Mouse (Mus musculus): ENCODE data around the gene Khdc4. TPM values are rescaled to one million over a fixed set of nuclear protein-coding genes. Genes with fewer than 3 reads are reported as not detected.
"Not testable (repeated sequence)": the region's sequence is repeated elsewhere in the genome, so short reads cannot be mapped to it uniquely, and the experiment has no call there.

The Khdc4 gene
- total RNA-seq, 2 experiments from 2014 or later, result 19.9 to 25.0 TPM

DNA sequence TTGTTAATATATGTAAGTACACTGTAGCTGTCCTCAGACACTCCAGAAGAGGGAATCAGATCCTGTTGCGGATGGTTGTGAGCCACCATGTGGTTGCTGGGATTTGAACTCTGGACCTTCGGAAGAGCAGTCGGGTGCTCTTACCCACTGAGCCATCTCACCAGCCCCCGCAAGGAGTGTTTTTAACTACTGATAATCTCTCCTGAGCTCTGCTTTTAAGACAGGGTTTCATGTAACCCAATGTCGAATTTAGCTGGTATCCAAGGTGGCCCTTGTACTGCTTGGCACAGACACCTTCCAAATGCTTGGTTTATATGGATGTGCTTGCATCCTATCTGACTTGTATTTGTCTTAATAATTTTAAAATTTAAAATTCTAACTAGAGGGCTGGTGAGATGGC is 30.1 kb downstream of the Khdc4 start:
- ATAC-seq (replicated peaks; ENCODE audit: low FRiP score, poor library complexity, severe bottlenecking), result not testable (repeated sequence)

DNA sequence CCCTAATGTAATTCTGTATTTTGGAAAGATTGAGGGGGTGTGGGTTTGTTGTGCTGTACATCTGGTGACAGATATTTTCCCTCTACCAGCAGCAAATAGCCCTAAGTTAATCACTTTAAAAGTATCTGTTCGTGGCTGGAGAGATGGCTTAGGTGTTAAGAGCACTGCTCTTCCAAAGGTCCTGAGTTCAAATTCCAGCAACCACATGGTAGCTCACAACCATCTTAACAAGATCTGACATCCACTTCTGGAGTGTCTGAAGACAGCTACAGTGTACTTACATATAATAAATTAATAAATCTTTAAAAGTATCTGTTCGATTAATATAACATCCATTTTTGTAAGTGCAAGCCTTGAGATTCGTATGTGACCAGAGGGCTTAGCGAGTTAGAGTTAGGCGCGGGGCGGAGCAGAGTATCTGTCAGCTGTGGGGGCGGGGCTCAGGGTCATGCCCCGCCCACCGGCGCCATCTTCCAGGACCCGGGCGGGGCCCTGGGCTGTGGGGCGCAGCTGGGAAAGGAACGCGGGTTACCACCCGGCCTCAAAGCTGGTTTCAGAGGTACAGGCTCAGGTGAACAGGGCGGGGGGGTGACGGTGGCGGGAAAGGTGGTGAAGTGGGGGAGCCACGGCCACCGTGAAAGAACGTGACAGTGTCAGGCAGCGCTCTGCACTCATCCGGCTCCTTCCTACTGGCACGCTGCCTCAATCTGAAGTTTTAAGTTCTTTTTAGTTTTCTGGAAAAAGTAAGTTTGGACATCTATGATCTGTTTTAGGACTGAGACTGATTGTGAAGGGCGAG is 31.0 kb downstream of the Khdc4 start, which contains the start of gene Rit1:
Rit1 (plus strand) TSS at position 440 of the 799 bp plus-strand sequence.
- peak; percentile 92 for ATAC-seq (replicated peaks; ENCODE audit: low FRiP score, poor library complexity, severe bottlenecking)

DNA sequence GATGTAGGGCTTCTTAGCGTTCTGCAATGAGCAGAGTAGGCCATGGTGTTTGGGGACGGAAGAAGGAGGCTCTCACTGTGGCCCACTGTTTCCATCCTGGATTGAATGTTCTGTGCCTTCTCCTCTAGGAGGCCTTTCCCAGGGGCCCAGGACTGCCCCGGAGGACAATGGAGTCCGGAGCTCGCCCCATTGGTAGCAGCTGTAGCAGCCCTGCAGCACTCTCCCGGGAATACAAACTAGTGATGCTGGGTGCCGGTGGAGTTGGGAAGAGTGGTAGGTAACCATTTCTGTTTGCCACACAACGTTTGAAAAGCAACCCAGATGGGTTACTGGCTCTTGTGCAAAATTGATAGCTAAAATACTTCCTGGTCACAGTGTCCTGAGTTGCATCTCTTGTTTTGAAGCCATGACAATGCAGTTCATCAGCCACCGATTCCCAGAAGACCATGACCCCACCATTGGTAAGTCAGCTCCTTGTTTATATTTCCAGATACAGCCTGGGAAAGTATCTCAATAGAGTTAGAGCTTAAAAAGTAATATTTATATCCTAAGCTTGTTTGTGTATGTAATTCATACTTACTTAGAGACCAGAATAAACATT is 31.7 kb downstream of the Khdc4 start:
- ATAC-seq (replicated peaks; ENCODE audit: low FRiP score, poor library complexity, severe bottlenecking), result peak; percentile 42

DNA sequence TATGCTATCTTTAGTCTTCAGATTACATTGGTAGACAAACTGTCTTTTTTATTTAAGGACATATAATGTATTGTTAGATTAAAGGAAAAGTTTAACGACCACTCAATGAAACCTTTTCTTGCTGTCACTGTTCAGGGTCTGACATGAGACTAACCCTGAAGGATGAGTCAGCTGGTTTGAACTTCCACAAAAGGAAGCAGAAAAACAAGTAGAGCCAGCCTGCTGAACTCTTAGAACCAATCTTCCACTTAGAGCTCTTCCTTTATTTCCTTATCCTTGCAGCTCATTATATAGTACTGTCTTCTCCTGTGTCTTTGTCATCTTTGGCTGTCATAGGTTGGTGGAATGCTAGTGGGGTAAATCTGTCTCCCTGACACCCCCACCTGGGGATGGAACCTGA is 32.2 kb downstream of the Khdc4 start:
- ATAC-seq (replicated peaks; ENCODE audit: low FRiP score, poor library complexity, severe bottlenecking), result peak; percentile 71

DNA sequence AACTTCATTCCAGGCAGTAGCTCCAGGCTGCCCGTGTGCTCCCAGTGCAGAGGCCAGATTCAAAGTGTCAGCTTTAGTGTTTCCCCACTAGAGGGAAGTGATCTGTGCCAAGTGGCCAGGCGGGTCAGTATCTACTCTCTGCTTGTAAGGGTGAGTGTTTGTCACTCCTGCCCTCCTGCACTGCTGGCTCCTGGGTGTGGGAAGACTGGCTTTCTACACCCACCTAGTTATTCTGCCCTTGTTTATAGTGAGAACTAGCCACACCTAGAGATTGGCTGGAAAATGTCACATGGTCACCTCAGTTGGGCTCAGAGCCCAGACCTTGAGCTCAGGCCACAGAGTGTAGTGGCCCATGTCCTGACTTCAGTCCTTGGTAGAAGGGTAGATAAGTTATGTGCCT is 33.5 kb downstream of the Khdc4 start:
- peak; percentile 57; the same call in 1 of the 2 replicates for ATAC-seq (replicated peaks; ENCODE audit: low FRiP score, poor library complexity, severe bottlenecking)

DNA sequence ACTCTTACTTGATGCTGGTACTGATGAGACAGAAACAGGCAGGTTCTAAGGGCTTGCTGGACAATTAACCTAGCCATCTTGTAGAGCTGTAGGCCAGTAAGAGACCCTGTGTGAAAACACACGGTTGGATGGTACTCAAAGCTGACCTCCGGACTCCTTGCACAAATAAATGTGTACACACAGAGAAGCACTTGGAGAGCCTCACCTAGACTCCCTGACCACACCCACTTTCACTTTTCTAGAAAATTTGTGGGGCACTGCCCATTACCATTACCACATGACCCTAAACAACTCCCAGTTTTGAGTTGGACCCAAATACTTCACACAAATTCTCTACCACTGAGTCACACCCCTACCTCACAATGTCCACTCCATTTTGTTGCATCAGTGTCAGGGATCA is 51.0 kb downstream of the Khdc4 start:
- no peak for ATAC-seq (replicated peaks; ENCODE audit: low FRiP score, poor library complexity, severe bottlenecking)

DNA sequence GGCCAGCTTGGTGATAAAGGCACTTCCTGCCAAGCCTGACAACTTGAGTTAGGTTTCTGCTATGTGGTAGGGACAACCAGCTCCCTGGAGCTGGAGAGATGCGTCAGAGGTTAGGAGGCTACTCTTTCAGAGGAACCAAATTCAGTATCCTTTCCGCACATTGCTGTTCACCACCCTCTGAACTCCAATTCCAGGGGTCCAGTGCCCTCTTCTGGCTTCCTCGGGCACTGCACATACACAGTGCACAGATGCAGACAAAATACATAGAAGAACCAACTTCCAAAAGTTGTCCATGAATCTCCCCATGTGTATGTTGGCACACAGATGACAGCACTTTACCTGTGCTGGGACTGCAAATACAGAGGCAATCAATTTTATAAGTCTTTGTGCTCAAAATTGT is 53.0 kb downstream of the Khdc4 start:
- ATAC-seq (replicated peaks; ENCODE audit: low FRiP score, poor library complexity, severe bottlenecking), result peak; percentile 85

DNA sequence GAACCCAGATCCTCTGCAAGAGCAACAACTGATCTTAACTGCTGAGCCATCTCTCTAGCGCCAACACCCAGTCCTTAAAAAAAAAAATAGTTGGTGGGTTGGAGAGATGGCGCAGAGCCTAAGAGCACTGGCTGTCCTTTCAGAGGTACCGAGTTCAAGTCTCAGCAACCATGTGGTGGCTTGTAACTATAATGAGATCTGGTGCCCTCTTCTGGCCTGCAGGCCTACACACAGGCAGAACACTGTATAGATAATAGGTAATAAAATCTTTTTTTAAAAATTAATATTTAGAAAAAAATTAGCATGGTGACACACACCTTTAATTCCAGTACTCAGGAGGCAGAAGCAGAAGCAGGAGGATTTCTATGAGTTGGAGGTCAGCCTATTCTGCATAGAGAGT is 54.5 kb downstream of the Khdc4 start:
- no peak for ATAC-seq (replicated peaks; ENCODE audit: low FRiP score, poor library complexity, severe bottlenecking)

DNA sequence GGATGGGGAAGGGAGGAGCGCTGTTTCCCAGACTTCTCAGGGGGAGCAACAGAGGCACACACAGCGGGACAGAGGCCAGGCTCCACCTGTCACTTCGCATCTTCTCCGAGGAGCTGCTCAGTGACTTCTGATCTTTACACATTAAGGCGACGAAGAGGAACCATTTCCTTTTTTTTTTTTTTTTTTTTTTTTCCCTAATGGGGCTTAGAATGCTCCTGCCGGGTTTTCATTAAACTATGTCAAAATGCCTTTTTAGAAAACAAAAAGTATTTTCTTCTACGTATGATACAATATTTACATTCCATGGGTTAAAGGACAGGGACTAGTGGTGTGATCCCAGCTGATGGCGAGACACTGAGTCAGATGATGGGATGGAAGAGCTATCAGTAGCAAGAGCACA is 59.9 kb downstream of the Khdc4 start:
- ATAC-seq (replicated peaks; ENCODE audit: low FRiP score, poor library complexity, severe bottlenecking), result no peak

DNA sequence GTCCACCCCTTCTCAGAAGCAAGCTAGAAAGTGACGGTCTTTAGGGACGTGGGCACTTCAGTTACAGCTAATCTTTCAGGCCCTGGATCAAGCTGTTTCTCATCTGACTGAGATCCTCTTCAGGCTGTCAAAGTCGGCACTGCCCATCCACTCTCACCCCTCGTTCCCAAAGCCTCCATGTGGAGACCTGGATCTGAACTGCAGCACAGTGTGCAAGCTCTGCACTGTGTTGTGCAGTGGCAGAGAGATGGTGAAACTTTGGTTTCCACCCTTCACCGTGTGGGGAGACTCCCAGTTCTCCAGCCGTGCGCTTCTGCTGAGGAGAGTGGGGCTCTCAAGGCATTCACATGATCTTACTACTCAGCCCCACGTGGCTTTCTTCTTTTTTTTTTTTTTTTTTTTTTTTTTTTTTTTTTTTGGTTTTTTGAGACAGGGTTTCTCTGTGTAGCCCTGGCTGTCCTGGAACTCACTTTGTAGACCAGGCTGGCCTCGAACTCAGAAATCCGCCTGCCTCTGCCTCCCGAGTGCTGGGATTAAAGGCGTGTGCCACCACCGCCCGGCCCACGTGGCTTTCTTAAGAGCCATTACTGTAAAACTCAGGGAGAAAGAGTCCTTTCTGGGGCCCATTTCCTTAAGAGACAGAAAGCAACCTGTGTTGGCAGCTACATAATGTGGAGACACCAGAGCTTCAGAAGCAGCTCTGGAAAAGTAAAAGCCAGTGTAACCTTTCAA is 60.7 kb downstream of the Khdc4 start:
- no peak for ATAC-seq (replicated peaks; ENCODE audit: low FRiP score, poor library complexity, severe bottlenecking)

DNA sequence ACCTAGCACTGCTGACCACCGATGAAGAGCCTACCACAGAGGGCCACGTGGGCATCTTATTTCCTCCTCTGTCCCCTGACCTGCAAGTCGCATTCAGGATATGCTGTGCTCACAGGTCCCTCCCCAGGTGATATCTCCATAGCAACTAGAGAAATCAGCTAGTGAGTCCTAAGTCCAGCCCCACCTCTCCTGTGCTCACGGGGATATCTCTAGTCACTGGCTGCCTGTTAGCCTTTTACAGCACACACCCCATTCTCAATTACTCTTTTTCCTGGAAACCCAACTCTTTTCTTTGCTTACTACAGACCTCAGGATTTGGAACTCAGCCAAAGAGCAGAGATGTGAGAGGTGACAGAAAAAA is 61.2 kb downstream of the Khdc4 start:
- no peak for ATAC-seq (replicated peaks; ENCODE audit: low FRiP score, poor library complexity, severe bottlenecking)

DNA sequence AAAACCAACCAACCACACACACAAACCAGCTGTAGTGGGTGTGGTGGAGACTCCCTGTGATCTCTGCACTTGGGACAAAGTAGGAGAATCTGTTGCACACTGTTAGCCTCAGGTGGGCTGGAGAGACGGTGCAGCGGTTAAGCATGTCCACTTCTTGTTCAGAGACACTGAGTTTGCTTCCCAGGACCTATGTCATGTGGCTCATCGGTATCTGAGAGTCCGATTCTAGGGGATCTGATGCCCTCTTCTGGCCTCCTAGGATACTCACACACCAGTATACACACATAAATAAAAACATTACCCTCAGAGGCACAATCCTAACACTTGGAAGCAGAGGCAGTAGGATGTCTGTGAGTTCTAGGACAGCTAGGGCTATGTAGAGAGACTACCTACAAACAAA is 68.7 kb downstream of the Khdc4 start:
- ATAC-seq (replicated peaks; ENCODE audit: low FRiP score, poor library complexity, severe bottlenecking), result no peak

DNA sequence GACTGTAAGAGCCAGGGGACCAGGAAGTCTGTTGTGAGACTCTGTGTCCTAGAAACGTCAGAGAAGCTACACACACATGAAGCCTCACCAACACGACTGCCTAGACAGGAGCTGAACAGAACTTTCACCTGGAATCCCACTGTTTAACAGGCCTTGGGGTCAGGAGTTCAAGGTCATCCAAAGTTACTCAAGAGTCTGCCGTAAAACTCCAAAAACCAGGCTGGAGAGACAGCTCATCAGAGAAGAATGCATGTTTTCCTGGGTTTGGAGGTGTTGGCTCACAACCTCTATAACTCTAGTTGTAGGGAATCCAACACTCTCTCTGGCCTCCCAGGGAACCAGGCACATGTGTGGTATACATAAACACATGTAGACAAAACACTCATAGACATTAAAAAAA is 69.9 kb downstream of the Khdc4 start:
- ATAC-seq (replicated peaks; ENCODE audit: low FRiP score, poor library complexity, severe bottlenecking), result no peak

DNA sequence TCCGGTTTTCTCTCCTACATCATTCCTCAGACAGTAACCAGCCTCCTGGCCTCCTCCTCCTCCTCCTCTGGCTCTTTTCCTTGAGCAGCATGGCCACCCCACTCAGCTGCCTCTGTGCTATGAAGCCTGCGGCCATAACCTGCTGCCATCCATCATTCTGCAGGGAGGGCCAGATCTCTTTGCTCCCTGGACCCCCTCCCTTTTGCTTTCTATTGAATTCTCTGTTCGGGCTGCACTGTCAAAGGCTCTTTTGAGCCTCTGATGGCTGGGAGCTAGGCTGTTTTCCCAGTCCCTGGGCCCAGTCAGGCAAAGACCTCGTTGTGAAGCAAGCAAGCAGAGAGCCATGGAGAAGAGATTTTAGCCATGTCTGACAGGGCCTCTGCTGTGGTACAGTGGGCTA is 70.7 kb downstream of the Khdc4 start:
- ATAC-seq (replicated peaks; ENCODE audit: low FRiP score, poor library complexity, severe bottlenecking), result no peak

DNA sequence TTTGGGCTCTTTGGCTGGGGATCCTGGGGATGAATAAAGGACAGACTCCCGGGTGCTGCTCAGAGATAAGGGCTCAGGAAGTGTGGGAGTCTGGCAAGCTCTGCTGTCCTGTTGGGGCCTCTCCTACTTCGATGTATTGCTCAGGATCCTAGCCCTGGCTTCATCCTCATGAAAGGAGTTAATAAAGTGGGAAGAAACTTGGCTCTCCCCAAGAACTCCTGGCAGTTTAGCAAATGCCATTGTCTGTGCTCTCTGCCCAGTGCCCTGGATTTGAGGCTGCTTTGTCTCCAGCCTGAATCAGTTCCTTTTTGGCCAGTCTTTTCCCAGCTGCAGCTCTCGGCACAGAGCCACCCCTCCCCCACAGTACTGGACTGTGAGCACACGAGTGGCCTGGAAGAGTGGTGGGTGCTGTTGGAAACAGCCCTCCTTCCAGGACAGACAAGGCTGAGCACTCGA is 72.5 kb downstream of the Khdc4 start:
- ATAC-seq (replicated peaks; ENCODE audit: low FRiP score, poor library complexity, severe bottlenecking), result no peak

DNA sequence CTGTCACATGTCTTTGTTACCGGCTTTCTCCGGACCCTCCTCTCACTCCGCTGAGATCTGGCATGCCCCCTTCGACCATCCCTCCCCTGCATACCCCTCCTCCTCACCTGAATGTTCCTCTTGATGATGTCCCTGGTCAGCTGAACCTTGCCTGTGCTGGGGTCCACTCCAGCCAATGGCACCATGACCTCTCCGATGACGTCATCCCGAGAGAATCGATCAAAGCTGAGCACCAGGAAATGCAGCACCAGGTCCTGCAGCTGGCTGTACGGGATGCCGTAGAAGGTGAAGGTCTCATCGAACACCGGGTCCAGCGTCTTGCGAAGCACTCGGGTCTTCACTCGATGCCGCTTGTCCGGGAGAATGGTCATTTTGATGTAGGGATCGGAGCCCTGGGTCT is 76.0 kb downstream of the Khdc4 start:
- ATAC-seq (replicated peaks; ENCODE audit: low FRiP score, poor library complexity, severe bottlenecking), result no peak

DNA sequence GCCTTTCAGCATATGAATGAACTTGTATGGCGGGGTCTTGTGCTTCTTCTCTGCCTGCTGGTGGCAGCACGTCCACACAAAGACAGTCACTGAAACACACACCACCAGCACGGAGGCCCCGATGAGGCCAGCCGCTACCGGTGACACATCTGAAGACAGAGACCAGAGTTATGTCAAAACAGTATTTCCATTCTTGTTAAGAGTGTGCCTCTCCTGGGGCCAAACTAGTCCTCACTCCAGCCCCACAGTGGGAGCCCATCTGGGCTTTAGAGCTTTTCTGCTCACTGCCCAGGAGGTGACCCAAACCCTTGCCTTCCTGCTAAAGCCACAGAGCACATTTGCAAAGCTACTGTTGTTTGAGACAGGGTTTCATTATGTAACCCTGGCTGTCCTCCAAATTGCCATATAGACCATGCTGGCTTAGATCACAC is 76.8 kb downstream of the Khdc4 start:
- ATAC-seq (replicated peaks; ENCODE audit: low FRiP score, poor library complexity, severe bottlenecking), result no peak
